Mouse (Mus musculus) B cell, adult (primary cell): ENCODE results near the gene B130006D01Rik. TPM values are rescaled to one million over a fixed set of nuclear protein-coding genes. Genes with fewer than 3 reads are reported as not detected.

Experiments
- total RNA-seq: library from RNA; stranded (reverse); gene quantifications from 4 replicates; pipeline ENCODE4 v1.2.4, GENCODE M21; 2023; ENCODE audit not compliant: inconsistent age

B130006D01Rik gene
- total RNA-seq = 1.9 to 2.7 TPM (median 2.2 TPM) in 4 replicates

DNA sequence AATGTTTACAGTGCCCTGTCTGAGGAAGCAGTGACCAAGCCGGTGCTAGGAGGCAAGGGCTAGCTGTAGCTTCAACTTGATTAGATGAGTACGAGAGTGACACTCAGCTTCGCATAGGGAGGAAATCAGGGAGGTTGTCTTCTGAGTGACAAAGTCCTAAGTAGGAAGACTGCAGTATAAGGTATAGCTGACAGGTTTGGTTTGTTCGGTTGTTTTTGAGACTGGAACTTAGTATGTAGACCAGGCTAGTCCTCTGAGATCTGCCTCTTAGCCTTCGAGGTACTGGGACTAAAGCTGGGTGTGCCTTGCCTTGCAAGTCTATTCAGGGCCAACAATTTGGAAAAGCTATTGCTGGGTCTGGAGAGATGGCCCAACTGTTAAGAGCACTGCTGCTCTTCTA, at the start of gene B130006D01Rik:
TSS of gene B130006D01Rik (plus strand) at position 301 of the 400 bp plus-strand sequence.

DNA sequence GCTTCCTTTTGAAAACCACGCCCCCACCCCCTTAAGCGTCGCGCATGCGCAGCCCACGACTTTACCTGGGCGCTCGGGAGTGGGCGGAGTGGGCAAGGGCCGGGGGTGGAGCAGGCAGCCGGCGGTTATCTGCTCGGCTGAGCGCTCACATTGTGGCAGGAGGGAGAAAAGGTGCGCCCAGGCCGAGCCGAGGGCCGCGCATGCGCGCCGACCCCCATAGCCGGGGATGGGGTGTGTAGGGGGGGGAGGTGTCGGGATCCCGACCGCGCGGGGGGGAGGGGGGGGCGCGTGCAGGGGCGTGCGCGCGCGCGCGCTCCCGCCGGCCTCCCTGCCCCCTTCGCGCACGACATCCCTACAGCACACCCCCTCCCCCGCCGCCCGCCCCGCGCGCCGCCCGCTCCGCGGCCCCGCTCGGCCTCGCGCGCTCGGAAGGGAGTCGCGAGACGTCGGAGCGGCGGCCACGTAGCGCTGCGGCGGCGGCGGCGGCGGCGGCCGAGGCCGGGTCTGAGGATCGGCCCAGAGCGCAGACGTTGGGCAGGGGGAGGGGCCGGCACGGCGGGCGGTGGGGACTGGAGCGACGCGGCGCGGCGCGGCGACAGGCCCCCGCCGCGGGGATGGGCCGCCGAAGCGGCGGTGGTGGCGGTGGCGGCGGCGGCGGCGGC, 10.7 kb upstream of the B130006D01Rik start, which contains the start of gene Zfp652:
TSS of gene Zfp652 (plus strand) at position 111 of the 662 bp plus-strand sequence.

Other genes with a start within 250 kb of the B130006D01Rik start
- not detected in 4 replicates for gene Nxph3, start 209.0 kb upstream of the B130006D01Rik start, total RNA-seq
- gene Ngfr, start 135.9 kb upstream of the B130006D01Rik start, total RNA-seq = 5.6 to 7.2 TPM (median 6.7 TPM) in 4 replicates
- 44.6 to 55.8 TPM (median 53.5 TPM) in 4 replicates for gene Phb, start 56.6 kb upstream of the B130006D01Rik start, total RNA-seq
- 53.2 to 59.1 TPM (median 57.0 TPM) in 4 replicates for gene Zfp652, start 10.9 kb upstream of the B130006D01Rik start, total RNA-seq
- gene Phospho1, start 100.9 kb downstream of the B130006D01Rik start, total RNA-seq = not detected in 4 replicates
- 54.2 to 69.8 TPM (median 60.7 TPM) in 4 replicates for gene Gngt2, start 113.6 kb downstream of the B130006D01Rik start, total RNA-seq
- gene Abi3, start 118.9 kb downstream of the B130006D01Rik start, total RNA-seq = 78.5 to 94.6 TPM (median 87.2 TPM) in 4 replicates
- gene B4galnt2, start 191.3 kb downstream of the B130006D01Rik start, total RNA-seq = 0.90 to 1.3 TPM (median 1.2 TPM) in 3 of 4 replicates, not detected in the other